Mouse (Mus musculus): ENCODE data around the gene AI481877.

AI481877 gene

GRCm38 (mm10) chr4:59034325-59034917 lies 104.4 kb downstream of the AI481877 start:
- DNase-seq = no peak

GRCm38 (mm10) chr4:59016922-59017321 lies 121.9 kb downstream of the AI481877 start:
- no peak for DNase-seq

GRCm38 (mm10) chr4:59015181-59015580 lies 123.6 kb downstream of the AI481877 start:
- DNase-seq = no peak

GRCm38 (mm10) chr4:59011446-59011845 lies 127.3 kb downstream of the AI481877 start:
- DNase-seq = no peak

- no peak for DNase-seq
Observed at GRCm38 (mm10) chr4:59009696-59010095, 129.1 kb downstream of the AI481877 start.

DNA sequence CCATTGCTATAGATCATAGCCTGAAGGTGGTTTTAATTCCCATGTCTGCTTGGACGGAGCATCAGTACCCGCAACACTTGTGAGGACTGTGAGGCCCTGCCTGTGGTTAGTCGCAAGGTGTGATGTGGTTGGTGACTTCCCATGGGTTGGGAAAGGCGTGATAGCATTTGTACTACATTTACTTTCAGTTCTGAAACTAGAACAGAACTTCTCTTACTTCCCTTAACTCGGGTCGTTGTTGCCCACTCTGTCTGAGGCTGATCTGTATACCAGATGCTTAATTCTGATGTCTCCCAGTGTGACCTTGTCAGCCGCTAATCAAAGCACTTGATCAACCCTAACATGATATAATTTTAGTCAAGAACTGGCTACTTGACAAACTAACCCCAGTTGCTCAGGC lies 129.6 kb downstream of the AI481877 start:
- no peak for DNase-seq

DNA sequence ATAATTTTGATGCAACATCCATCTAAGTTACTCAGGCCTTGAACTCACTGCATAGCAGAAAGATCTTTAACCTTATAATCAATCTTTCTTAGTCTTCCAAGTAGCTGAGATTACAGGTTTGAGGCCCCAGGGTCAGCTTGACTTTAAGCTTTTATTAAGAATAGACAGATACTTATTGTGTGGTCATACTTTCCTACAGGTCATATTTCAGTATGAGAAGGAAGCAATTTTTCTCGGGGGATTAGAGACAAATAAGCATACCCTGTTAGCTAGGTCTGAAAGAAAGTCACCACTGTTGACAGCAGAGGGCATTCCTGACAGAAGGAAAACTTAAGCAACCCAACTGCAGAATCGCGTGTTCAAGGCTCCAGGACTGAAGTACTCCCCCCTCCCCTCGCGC lies 130.8 kb downstream of the AI481877 start:
- DNase-seq = no peak

GRCm38 (mm10) chr4:59007016-59007415 lies 131.8 kb downstream of the AI481877 start:
- no peak for DNase-seq

DNA sequence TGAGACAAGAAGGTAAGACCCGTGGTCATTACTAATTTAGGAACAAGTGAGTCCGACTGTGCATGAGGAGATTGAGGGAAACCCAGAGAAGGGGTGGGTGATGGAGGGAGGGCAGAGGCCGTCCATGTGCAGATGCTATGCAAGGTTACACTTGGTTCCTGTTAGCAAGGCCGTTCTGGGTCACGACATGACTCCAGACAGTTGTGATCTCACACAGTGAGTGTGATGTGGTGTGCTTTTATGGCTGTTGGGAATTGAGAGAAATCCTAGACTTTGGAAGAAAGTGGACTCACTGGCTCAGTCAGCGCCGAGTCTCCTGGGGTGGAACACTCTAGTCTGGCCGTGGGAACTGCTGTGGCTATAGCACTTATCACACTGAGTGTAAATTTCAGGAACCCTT lies 132.6 kb downstream of the AI481877 start:
- DNase-seq = no peak

DNA sequence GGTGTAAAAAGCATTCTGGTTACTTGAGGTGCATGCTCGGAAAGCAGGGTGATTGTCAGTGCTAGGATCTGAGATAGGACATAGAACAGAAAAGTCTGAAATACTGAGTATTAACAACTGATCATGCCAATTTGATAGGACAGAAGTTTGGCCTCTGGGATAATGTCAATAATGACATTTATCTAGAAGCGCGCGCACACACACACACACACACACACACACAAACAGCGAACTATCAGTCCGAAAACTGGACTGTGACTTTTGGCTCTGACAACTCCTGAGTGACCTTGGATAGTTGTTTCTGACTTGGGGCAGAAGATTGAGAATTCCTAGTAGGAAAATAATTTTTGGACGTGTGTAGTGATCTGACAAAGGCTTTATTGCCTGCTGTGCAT lies 135.0 kb downstream of the AI481877 start:
- DNase-seq = no peak

DNA sequence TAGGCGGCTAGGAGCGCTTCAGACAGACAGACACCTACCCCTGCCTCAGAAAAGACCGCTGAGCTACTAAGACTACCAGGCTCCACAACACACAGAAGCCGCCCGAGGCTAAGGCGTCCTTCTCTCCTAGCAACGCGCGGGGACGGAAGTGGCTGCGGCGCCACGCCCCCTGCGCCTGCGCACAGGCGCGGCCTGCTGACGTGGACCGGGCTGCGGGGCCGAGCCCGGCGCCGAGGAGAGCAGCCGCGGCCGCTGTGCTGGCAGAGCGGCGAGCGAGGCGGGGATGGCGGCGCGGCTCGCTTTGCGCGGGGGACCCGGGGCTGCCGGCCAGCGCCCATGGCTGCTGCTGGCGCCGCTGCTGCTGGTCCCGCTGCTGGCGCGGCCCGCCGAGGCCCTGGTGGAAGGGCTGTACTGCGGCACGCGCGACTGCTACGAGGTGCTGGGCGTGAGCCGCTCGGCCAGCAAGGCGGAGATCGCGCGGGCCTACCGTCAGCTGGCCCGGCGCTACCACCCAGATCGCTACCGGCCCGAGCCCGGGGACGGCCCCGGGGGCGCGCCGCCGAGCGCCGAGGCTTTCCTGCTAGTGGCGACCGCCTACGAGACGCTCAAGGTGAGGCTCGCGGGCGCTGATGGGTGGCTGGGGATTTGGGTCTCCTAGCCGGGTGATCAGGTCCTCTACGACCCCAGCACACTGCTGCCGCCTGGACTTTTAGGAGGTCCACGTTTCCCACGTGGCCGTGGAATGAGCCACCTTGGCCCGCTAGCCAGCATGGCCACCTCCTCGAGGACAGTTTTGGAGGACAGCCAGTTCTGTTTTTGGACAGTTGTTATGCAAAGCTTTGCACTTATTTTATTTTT lies 135.6 kb downstream of the AI481877 start, which contains the start of gene Gm20503:
Gm20503 (plus strand) TSS at position 263 of the 858 bp plus-strand sequence.
- peak; percentile 92 for DNase-seq

- DNase-seq = peak; percentile 62
Observed at GRCm38 (mm10) chr4:59000614-59001013, 138.2 kb downstream of the AI481877 start.

DNA sequence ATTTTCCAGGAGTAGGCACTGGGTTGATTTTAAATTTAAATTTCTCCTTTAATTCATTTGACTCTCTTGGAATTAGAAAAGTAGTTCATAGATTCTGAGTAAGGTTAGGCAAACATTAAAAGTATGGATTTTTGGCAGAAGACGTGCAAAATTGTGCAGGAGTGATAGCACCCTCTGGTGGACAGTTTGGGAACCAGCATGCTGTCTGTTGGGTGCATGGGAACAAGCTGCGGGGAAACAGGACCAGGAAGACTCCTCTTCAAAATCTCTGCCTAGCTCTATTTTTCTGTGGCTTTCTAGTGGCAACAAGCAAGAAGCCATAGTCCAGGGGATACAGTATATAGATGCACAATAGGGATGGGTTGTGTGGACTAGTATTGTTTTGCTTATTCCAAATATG lies 139.1 kb downstream of the AI481877 start:
- peak; percentile 77 for DNase-seq

GRCm38 (mm10) chr4:58998688-58999087 lies 140.1 kb downstream of the AI481877 start:
- no peak for DNase-seq

GRCm38 (mm10) chr4:58997081-58997480 lies 141.7 kb downstream of the AI481877 start:
- DNase-seq = no peak

DNA sequence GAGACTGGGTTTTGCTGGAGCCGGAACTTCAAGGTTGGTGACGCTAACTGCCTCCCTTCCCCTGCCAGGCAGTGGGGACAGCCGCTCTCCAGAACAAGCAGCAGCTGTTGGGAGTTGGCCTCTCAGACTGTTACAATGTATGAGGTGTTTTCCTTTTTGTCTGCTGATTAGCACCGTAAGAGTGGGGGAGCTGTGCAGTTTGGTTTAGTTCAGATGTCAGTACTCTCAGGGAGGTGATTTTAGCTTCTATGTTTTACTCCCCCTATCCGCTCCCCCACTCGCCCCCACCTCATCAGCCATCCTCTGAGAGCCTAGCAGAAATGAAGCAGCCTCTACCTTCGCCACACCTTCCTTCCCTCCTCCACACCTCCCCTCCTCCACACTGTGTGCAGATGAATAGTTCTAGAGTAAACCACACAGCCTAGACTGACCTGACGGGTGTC lies 143.5 kb downstream of the AI481877 start:
- no peak for DNase-seq

DNA sequence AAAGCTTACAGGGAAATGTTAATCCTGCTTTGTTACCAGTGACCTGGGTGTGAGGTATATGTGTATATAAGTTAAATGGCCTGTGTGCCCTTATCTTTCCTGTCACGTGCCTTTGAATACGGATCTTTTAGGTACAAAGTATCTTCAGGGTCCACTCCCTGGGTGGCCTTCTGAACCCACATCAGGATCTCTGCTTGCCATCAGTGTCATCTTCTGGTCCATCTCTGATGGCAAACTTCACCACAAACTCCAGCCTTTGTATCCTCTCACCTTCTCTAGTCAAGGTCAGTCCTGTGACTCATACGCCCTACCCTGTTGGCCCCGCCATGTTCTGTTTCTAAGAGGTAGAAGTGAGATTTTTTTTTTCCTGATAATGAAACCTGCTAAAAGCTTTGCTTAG lies 144.0 kb downstream of the AI481877 start, which contains the start of gene Dnajc25:
Dnajc25 (plus strand) TSS at position 301 of the 400 bp plus-strand sequence.
- no peak for DNase-seq
